Mouse (Mus musculus) adipocyte (in vitro differentiated cells): ENCODE measurements at regions not wholly inside any gene's neighbourhood (a gene's known extent, or its start where the extent isn't known, plus 50 kb on each side); places are given as distances from the start of the nearest gene placed in this dataset.

Experiments used
- DNase-seq: peaks from one replicate; pipeline ENCODE4 v3.0.0-alpha.2; 2016; ENCODE audit warnings: low spot score

DNA sequence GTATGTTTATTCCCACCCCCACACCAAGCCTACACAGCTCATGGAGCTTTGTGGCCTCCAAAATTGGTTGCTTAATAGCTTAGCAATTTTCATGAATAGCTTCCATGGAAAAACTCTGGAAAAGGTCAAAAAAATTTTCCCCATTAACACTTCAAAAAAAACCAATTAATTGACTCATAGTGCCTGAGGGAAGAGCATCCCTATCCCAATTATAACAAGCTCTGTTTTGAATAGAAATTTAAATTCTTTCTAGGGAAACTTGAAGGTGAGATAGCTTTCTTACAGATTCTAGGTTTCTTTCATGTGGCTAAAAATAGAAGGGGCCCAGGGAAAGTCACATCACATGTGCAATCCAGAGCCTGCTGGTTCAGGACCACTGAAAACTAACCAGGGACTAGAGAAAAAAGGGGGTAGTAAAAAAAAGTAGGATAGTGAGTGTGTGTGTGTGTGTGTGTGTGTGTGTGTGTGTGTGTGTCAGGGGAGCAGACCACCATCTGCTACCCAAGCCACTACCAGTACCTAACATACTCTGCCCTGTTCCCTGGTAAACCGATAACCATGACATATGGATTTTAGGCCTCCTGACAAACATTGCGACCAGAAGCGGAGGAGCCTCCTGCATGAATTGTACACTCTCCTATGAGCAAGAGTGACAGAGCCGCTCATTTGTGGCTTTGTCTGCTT lies 162.2 kb downstream of the Cmpk2 start:
- DNase-seq: no peak

DNA sequence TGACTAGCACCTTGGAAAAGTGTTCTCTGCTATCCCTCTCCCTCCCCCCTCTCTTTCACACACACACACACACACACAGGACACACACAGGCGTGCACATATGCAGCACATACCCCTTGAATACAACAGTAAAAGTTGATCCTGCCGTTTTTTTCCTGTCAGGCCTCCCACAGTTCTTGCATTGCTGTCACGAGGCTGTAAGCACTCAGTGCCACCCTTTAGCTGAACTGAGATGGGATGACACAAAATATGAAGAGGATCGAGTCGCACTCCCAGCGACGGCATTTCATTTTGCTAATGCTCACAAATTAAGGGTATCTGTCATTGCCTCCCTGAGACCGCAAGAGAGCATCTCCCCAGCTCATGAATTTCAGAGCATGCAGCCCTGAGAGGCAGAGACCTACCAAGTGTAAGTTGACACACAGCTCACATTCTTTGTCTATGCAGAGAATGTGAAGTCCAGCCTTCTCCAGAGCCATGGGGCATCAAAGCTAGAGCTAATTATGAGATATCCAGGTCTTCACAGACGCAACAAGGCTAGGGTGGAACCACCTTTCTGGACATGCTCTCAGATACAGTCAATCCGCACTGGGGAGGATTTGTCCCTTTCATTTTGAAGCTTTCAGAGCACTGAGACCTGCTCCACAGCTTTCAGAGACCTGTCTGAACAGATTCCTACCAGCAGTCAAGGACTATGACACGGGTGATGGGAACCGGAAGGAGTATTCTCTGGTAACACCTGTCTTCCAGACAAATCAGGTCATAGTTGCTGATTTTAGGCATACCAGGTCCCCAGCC lies 152.3 kb downstream of the Cmpk2 start:
- DNase-seq: no peak

DNA sequence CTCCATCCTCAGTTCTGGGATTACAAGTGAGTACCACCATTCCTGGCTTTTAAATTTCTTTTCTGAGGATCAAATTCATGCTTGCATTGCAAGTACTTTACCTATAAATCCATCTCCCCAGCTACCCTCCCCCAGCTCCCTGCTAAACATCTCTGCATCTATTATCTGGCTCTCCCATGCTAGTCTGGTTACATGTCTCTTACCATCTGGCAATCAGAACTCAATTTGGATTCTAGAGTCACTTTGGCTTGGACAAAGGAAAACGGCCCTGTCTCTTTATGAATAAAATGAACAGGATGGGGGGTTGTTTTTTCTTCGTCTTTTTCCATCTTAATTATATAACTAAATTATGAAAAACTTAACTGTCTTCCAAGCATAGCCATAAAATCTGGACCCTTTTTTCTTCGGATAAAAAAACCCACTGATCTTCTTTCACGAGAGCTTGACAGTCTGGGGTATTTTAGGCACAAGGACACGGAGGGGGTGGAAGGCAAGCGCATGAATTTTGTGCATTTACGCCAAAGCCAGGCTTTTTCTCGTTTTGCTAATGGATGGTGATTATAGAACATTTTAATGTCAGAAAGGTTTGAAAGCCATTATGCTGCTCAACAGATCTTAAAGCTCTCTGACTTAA lies 151.6 kb downstream of the Cmpk2 start:
- DNase-seq: no peak

DNA sequence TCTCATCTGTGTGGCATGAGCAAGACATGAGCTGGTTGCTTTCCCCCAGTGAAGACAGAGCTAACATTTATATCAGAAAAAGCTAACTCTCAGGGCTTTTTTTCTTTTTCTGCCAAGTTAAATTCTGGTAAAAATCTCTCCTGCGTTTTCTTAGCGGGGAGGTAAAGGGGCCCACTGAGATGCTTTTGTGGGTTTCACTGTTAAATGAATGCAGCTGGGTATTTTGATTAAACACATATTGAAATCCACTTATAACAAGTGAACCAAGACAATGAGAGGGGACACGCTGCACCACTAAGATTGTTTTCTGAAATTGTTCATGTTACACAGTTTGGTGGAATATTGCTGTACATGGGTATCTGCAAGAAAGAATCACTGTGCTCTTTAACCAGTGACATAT lies 149.0 kb downstream of the Cmpk2 start:
- no peak for DNase-seq

DNA sequence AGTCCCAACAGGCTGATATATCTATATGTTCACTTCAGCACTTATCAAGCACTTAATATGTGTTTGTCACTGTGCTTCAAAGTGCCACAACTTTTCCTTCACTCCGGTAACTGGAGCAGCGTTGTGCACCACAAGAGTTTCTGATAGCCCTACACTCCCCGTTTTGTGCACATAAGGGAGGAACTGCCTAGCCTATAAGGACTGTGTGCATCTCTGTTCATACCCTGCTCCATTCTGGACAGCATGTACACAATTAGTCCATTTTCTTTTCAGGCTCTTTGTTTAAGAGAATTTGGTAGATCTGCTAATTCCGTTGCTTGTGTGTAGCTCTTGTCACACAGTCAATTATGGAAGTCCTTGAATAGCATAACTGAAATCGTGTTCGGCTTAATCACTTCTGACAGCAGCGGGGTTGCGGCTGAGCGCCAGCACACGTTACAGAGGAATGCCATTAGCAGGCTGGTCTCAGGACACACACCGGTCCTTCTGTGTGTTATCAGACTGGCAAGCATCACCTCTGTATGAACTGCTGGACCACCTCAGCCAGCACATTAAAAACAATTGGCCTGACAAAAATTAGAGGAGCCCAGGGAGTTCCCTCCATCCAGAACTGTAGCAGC lies 144.2 kb downstream of the Cmpk2 start:
- DNase-seq: no peak

DNA sequence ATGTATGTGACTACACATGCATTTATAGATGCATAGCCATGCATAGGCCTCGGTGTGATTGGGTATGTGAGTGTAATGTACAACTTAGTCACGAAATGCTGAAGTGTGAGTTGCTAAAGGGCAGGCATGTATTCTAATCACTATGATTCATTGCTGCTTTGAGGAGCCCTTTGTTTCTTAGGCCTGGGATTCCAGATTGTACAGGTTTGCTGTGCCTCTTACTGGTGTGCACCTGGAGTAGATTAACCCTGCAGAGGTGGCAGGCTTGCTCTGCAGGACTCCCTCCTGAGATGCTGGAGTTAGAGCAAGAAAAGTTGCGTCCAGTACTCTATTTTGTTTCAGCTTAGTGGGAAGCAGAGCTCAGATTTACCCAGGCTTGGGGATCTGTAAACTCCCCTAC lies 141.1 kb downstream of the Cmpk2 start:
- DNase-seq: no peak

DNA sequence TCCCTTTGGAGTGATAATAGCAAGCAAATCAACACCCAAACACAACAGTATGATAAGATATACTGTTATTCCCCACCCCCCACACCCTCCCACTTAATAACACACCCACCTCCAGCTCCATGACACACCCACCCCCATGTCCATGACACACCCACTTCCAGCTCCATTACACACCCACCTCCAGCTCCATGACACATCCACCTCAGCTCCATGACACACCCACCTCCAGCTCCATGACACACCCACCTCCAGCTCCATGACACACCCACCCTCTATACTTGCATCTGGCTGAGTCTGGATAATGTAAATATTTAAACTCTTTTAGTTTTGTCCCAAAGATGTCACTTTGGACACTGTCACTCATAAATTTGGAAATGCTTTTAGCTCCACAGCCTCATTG lies 129.5 kb downstream of the Cmpk2 start:
- peak; percentile 12 for DNase-seq

DNA sequence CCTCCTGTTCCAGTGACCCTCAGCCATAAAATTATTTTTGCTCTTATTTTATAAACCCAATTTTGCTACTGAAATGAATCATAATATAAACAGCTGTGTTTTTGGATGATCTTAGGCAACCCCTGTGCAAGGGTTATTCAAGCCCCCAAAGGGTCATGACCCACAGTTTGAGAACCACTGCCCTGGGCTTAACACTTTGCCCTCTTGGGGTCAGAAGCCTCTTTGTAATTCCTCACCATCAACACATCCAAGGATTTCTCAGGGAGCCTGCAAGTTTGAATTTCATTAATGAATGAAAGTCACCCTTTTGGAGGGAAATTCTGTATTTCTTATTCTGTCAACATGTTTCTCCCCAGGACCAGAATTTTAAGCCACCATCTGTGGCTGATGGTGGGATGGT lies 123.1 kb downstream of the Cmpk2 start:
- DNase-seq: no peak

DNA sequence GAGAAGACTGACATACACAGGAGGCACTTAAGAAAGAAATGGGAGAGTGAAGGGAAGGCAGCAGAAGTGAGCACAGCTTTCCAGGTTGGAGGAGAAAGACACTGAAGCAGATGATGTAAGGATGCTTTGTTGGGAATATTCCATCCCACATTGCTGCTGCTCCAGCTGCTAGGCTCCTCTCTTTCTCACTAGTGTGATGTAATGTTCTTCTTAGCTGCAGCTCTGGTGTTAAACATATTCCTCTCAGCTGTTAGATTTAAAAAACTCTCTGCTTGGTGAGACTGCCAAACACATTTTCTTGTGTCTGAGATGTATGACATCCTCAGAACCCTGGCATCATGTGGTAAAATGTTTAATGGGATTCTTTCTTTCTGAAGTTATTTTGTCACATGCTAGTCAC lies 120.1 kb downstream of the Cmpk2 start:
- DNase-seq: no peak

DNA sequence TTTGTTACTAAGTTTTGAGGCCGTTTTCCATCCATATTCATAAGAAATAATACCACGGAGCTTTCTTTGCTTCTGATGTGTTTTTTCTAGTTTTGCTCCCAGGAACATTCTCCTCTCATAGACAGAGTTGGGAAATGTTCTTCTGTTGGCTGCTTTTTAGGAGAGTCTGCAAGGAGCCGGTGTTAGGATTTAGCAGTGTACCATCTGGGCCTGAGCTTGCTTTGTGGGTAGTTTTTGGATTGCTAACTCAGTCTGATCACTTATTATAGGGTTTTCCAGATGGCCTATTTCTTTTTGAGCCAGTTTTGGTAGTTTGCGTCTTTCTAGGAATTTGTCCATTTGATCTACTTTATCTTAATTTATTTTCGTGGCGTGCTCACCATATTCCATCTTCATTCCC lies 108.4 kb downstream of the Cmpk2 start:
- DNase-seq: no peak

DNA sequence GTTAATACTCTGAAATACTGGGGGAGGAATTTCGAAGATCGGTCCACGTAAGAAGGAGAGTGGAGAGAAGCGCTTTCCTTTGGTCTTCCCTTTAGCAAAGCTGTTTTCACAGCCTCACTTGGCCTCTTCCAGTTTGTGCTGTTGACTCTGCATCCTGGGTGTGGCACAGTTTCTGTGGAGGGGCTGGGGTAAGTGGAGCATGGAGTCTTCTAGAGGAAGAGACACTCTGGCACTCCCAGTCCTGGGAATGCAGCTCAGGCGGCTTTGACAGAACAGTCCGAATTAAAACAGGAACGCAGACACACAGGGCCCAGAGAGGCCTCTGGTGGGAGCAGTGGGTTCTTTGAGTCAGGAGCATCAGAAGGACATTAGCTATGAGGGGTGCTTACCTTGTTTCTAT lies 102.6 kb downstream of the Cmpk2 start:
- no peak for DNase-seq

DNA sequence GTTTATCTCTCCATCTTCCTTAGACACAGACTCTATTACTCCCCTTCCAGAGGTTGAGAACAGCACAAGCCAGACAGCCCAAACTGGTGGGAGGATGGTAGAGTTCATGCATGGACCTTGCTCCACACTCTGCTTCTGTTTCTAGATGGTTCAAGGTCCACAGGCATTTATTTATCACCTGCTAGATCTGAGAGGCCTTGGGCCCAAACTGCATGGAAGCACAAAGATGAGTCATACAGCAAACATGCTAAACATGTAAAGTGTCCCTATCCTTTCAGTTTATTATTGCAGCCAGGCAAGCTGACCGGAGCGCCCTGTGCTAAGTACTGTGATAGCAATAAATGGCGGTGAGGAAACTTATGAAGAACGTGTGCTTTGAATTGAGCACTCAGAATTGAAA lies 98.4 kb downstream of the Cmpk2 start:
- no peak for DNase-seq

DNA sequence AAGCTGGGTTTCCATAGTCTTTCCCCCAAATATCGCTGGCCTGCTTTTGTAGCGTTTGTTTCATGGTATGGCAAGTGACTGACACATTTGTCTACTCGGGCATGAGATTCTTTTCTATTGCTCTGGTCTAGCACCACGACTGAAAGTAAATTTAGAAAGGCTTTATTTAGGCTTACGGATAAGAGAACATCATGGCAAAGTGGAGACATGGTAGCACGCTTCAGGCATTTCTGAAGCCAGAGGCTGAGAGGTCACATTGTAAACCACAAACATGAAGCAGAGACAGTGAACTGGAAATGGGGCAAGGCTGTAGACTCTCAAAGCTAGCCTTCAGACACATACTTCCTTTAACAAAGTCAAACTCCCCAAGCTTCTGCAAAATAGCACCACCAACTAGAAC lies 93.9 kb downstream of the Cmpk2 start:
- no peak for DNase-seq

DNA sequence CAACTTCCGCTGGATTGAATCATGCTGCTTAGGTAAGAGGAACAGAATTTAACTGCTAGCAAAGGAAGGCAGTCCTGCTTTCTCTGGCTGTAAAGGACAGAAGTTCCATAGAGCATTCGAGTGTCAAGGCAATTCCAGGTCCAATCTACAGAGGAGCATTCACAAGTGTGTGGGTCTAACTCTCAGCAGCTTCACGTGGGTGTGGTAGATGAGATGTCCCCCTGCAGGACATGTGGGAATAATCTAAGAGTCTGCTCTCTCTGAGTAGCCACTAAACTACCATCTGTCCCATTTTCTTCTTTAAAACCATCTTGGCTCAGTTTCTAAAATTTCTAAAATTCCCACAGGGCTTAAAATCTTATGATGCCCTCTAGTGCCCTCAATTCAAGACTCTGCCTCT lies 90.6 kb downstream of the Cmpk2 start:
- no peak for DNase-seq

DNA sequence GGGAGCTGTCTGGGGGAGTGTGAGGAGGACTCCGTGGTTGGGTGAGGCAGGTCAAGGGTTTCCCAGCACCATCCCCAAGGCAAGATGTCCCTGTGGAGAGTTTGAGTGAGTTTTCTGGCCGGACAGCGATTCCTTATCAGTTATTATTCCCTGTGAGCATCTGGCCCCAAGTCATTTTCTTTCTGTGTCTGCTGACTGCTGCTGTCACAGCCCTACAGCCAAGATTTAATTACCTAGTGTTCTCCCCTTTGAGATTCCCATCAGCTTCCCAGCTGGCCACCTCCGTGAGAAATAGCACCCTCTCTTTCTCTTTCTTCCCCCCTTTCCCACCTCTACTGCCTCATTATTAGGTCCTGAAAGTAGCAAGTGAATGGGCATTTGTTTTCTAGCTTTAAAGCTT lies 88.4 kb downstream of the Cmpk2 start:
- DNase-seq: no peak

DNA sequence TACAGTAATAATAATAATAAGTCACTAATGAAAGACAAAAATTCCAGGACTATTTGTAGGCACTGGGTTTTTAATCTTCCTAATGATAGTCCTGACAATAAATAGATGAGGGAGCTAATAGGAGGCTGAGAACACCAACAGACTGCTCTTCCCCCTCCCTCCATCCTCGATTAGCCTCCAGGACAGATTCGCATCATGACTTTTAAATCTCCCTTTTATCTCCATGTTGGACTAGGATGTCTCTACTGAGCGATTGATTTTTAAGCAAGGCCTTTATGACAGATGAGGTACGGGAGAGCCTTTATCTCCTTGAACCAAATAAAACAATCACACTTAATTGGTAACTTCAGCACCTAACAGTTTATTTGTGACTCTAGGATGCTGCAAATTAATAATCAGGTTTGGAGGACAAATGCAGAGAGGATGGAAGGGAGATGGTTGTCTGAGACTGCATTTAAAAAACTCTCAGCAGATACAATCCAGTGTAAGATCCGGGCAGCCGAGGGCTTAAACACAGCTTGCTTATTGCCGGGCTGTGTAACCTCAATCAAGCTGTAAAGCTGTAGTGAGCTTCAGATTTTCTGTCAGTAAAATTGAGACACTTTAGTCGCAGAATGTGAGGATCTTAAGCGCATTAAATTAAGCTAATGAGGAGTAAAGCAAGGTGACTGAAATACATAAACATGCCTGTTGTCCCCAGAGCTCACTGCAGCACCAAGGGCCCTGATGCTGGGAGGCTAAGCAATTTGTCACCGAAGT lies 82.3 kb downstream of the Cmpk2 start:
- no peak for DNase-seq

DNA sequence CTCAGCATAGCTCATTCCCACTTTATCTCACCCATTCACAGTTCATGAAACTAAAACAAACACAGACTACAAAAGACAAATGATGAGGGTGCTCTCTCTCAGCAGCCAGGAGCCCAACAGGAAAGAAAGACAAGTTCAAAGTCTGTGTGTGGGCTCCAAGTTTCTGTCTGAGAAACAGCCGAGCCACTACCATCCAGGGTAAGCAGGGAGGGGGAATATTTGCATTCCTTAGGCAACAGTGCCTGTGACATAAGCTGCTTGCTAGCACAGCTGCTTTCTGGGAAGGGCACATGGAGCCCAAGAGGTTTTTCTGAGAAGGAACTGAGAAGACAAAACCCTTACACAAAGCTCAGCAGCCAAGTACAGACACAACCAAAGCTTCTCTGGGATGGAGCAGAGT lies 78.5 kb downstream of the Cmpk2 start:
- no peak for DNase-seq

DNA sequence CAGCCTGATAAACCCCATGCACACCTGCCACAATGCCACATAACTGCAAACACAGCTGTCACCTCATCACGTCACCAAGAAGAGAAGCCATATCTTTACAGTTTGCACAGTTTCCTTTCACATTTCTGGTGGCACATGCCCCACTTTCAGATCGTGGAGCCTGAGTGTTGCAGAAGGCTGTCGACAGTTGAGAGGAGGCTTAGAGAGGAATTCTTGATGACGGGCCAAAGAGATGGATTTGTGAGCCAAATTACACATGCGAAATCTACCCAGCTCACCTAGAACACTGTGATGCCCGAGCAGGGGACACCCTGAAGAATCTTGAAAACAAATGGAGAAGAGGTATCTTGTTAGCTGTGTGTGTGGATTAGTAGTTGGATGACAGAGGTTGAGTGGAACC lies 77.4 kb downstream of the Cmpk2 start:
- DNase-seq: no peak

DNA sequence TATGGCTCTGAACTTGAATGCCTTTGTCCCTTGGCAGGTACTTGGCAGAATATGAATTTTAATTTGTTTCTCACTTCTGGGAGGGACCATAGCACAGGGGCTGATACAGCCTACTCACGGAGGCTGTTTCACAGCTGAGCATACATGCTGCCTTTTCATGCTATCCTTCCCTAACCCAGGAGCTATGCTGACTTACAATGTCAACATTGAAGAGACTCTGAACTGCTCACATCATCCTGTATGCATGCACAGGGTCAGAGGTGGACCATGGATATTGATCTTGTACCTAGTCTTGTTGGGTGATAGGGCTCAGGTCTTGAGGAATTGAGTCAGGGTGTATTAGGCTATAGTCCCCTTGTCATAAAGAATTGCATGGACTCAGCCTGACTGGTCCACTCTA lies 74.5 kb downstream of the Cmpk2 start:
- no peak for DNase-seq

DNA sequence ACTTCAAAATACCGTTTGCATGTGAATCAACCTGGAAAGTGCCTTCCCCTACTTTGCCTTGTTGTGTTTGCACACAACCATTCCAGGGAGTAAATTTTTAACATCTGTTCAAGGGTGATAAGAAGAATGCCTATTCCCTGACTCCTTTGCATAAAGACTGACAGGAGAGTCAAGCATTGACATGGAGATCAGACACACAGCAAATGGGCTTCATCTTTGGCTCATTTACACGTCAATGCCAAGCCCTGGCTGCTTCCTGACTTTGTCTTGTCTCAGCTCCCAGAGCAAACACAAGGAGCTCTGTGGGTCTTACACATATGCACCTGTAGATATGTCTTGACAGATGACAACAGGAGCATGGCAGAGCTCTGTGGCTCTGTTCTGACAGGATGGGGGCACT lies 73.4 kb downstream of the Cmpk2 start:
- no peak for DNase-seq

DNA sequence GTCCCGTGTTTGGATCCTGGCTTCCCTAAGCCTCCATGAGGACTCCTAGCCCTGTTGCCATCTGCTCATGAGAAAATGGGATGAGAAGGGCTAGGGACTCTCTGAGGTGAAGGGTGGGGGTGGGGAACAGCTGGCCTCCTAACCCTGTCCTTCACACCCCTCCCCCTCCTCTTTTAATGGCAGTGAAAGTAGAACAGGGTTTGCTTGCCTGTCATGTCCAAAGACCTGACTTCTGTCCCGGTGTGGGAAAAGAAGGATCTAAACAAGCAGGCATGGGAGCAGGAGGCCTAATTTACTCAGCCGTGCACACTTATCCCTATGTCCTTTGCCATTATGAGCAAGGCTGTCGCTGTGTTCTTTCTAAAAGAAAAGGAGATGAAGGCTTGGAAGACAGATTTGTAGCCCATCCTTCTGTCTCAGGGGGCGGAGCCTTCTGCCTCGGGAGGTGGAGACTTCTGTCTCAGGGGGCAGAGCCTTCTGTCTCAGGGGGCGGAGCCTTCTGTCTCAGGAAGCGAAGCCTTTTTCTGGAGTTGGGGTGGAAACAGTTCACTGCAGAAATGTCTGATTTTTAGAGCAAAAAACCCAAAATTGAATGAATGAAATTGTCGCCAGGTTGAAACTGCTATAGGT lies 66.4 kb downstream of the Cmpk2 start:
- DNase-seq: no peak
